Mouse (Mus musculus) kidney, embryonic 16.5 days (tissue): ENCODE measurements around the gene Tst. TPM values are rescaled to one million over a fixed set of nuclear protein-coding genes. Genes with fewer than 3 reads are reported as not detected.

Experiments
- ATAC-seq: fragments of 200-750 bp; cut with Nextera tagmentation; 2 replicates; pipeline ENCODE4 v1.8.0; 2017; ENCODE audit warnings: moderate TSS enrichment; ENCODE audit not compliant: low FRiP score, low TSS enrichment
- H3K27ac ChIP-seq: fragments of 300-500 bp; sonication (generic); 2 replicates; pipeline ENCODE4 v1.5.1; 2014; ENCODE audit warnings: low read length
- H3K27me3 ChIP-seq: fragments of 300-500 bp; sonication (generic); 2 replicates; pipeline ENCODE4 v1.6.1; 2014; ENCODE audit warnings: low read length, control low read depth, mixed read lengths; ENCODE audit not compliant: insufficient read depth
- H3K36me3 ChIP-seq: fragments of 300-500 bp; sonication (generic); 2 replicates; pipeline ENCODE4 v1.6.1; 2014; ENCODE audit warnings: low read length, control low read depth, mixed read lengths; ENCODE audit not compliant: insufficient read depth
- H3K4me1 ChIP-seq: fragments of 300-500 bp; sonication (generic); 2 replicates; pipeline ENCODE4 v1.6.1; 2014; ENCODE audit warnings: low read length, control low read depth, mixed read lengths; ENCODE audit not compliant: insufficient read depth
- H3K4me2 ChIP-seq: fragments of 300-500 bp; sonication (generic); replicated peaks from 2 replicates; pipeline ENCODE4 v1.6.1; 2014; ENCODE audit warnings: low read depth, low read length
- H3K4me3 ChIP-seq: fragments of 300-500 bp; sonication (generic); 2 replicates; pipeline ENCODE4 v1.5.1; 2014; ENCODE audit warnings: mild to moderate bottlenecking, low read length
- H3K9ac ChIP-seq: fragments of 300-500 bp; sonication (generic); replicated peaks from 2 replicates; pipeline ENCODE4 v1.6.1; 2014; ENCODE audit warnings: low read length
- H3K9me3 ChIP-seq: fragments of 300-500 bp; sonication (generic); 2 replicates; pipeline ENCODE4 v1.6.1; 2016; ENCODE audit warnings: low read length, control low read depth
- WGBS: fragments of 180-500 bp; shearing (Covaris S2); extraction: QIAGEN DNeasy Blood & Tissue Kit; methylation state at CpG from one replicate; pipeline ENCODE4 v1.1.7; 2014; 5-methylcytosine and 5-hydroxymethylcytosine counted together
- polyA plus RNA-seq: library from polyadenylated mRNA; unstranded; fragments of >200 nt; fragmentation: Nextera tagmentation; extraction: Ambion mirVana; gene quantifications from 2 replicates; pipeline ENCODE4 v1.2.1, GENCODE M21; 2015

Gene Tst
- polyA plus RNA-seq, 1 experiment from 2014 or later, result 76.4 TPM

DNA sequence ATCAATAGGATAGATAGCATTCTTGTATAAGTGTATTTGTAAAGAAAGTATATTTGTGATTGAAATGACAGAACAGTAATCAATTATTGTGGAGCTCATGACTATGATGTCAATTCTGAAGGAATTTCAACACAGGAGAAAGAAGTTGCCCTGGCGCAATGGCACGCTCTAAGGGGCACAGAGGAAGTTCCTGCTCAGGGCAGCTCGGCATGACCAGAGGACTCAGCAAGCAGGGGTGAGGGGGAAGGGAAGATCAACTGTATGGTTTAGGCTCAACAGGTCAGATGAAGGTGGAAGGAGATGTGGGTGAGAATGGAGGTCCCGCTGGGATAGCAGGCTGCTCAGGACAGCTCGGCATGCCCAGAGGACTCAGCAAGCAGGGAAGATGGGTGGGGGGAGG, 50.2 kb downstream of the Tst start:
- no peaks in the 10 kb centered on the region for H3K27me3 ChIP-seq
- H3K9ac ChIP-seq, result no peak overlapping the region
- H3K27ac ChIP-seq, result no peak overlapping the region
- H3K4me1 ChIP-seq, result no peaks in the 10 kb centered on the region
- WGBS, result 72% methylated on average over 5 of the region's 5 CpGs
- no peaks in the 10 kb centered on the region for H3K36me3 ChIP-seq
- H3K9me3 ChIP-seq, result no peaks in the 10 kb centered on the region
- H3K4me3 ChIP-seq, result no peak overlapping the region
- no peak overlapping the region for H3K4me2 ChIP-seq
- ATAC-seq, result no peak

DNA sequence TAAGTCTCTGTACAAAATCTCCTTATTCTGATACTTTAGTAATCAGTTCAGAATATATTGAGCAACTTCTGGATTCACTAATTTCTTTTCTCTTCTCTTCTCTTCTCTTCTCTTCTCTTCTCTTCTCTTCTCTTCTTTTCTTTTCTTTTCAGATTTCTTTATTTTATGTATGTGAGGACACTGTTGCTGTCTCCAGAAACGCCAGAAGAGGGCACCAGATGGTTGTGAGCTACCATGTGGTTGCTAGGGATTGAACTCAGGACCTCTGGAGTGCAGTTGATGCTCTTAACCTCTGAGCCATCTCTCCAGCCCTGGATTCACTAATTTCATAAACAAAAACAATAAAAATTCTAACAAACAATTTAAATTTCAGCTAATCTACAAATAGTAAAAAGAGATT, 50.7 kb downstream of the Tst start:
- Histone ChIP-seq H3K27me3 (no peaks in the 10 kb centered on the region), H3K27ac (no peak overlapping the region), H3K36me3 (no peaks in the 10 kb centered on the region), H3K4me1 (no peaks in the 10 kb centered on the region), H3K4me2 (no peak overlapping the region), H3K9ac (no peak overlapping the region), H3K4me3 (no peak overlapping the region), H3K9me3 (no peaks in the 10 kb centered on the region)
- no peak for ATAC-seq
- 0% methylated on average over 1 of the region's 1 CpGs for WGBS

DNA sequence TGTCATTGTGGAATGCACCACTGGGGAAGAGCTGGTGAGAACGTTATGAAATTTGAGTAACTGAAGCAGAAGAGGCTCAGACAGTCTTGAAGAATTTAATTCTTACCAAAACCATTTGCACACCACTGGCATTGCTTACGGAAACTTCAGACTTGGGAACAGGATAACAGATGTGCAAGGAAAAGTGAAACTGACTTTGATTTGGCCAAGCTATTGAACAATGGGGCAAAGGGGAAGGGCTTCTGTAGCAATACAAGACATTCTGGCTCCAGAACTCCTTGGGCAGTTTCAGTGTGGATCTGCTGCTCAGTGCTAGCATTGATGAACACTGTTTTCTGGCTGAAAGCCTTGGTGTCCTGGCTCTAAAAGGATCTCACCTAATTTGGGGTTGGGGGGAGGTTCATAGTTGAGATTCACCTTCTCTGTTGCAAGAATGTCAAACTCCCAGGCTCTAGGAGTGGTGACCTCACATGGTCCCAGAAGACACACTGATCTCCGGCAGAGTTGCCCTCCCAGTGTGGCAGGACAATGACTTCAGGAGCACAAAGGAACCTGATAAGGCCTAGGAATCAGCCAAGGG, 54.0 kb downstream of the Tst start:
- Histone ChIP-seq H3K9me3 (no peaks in the 10 kb centered on the region), H3K27ac (no peak overlapping the region), H3K9ac (no peak overlapping the region), H3K4me2 (no peak overlapping the region), H3K27me3 (no peaks in the 10 kb centered on the region), H3K4me3 (no peak overlapping the region), H3K36me3 (no peaks in the 10 kb centered on the region), H3K4me1 (no peaks in the 10 kb centered on the region)
- WGBS, result 60% methylated on average over 3 of the region's 3 CpGs
- ATAC-seq, result no peak

Other genes with a start within 250 kb of the Tst start
- gene Ift27, start 231.8 kb downstream of the Tst start, polyA plus RNA-seq, result 83.7 and 91.0 TPM in 2 replicates
- 0.44 TPM in 1 of 2 replicates, not detected in the other for gene Pvalb, start 199.5 kb downstream of the Tst start, polyA plus RNA-seq
- 1.8 and 3.1 TPM in 2 replicates for gene Ncf4, start 161.1 kb downstream of the Tst start, polyA plus RNA-seq
- 0.12 and 0.19 TPM in 2 replicates for gene Csf2rb2, start 100.2 kb downstream of the Tst start, polyA plus RNA-seq
- 1.3 TPM in 2 replicates for gene Csf2rb, start 80.2 kb downstream of the Tst start, polyA plus RNA-seq
- gene Tex33, start 10.0 kb downstream of the Tst start, polyA plus RNA-seq, result not detected in 2 replicates
- gene Mpst, start 509 bp upstream of the Tst start, polyA plus RNA-seq, result 3.2 and 5.3 TPM in 2 replicates
- gene Kctd17, start 22.7 kb upstream of the Tst start, polyA plus RNA-seq, result 41.5 and 43.1 TPM in 2 replicates
- gene Tmprss6, start 62.7 kb upstream of the Tst start, polyA plus RNA-seq, result 0.29 and 0.42 TPM in 2 replicates
- 0.33 and 0.54 TPM in 2 replicates for gene Il2rb, start 89.4 kb upstream of the Tst start, polyA plus RNA-seq
- 33.2 and 33.7 TPM in 2 replicates for gene C1qtnf6, start 125.5 kb upstream of the Tst start, polyA plus RNA-seq
- gene Sstr3, start 138.8 kb upstream of the Tst start, polyA plus RNA-seq, result 0.36 and 0.69 TPM in 2 replicates
- 8.3 and 10.4 TPM in 2 replicates for gene Rac2, start 166.9 kb upstream of the Tst start, polyA plus RNA-seq
- 7.7 and 8.3 TPM in 2 replicates for gene Cyth4, start 191.1 kb upstream of the Tst start, polyA plus RNA-seq